ENCODE assay signal across 10 mouse cellular contexts in the genomic region with DNA sequence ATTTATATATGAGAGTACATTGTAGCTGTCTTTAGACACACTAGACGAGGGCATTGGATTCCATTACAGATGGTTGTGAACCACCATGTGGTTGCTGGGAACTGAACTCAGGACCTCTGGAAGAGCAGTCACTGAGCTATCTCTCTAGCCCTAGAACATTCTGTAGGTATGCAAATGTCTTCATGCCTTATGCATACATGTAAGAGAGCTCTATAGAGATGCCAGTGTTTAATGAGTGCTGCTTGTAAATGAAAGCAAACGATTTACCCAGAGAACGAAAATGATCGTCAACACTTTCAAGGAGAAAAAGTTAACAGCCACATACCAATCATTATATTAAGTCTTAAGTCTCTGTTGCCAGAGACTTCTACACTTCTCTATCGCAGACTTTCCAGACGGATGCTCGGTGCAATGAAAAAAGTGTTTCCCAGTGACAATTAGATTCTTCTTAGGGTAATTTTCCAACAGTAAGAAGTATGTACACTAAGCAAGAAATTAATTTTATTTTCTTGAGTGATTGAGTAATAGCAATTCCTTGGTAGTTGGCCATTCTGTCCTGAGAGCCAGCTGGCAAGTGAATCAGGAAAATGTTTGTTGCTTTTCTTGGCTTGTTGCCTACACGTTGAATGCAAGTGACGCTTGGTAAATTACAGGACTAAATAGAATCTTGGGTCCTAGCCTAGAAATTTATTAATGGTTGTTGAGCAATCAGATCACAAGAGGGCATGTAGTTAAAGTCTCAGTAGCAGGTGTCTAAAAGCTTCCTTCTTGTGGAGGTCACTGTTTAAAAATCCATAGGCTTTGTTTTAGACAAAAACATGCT.
A peak's percentile ranks its signal among the peaks of the same experiment; 100 is the strongest.
DNase-seq lines count a peak whose midpoint lies in the region; ATAC-seq and TF ChIP-seq lines count a peak whose summit lies in the region.
"Had no signal": no experiment of that assay in that cellular context is flagged by ENCODE, and none has a peak within 500 bp of the region (broad histone marks: within the 10 kb centered on the region; RNA-seq: fewer than 3 reads in every experiment).

No protein-coding gene starts in this region.

- H3K9me3 ChIP-seq in stomach, postnatal 0 days (ENCODE audit: control insufficient read depth, low read length) = no peaks in the 10 kb centered on the region
- H3K9me3 ChIP-seq: heart, embryonic 13.5 days; stomach, embryonic 15.5 days had no signal

- H3K36me3 ChIP-seq in stomach, postnatal 0 days (ENCODE audit: control insufficient read depth, insufficient read depth, low read length) = no peaks in the 10 kb centered on the region
- H3K36me3 ChIP-seq: heart, embryonic 13.5 days; stomach, embryonic 15.5 days had no signal

- H3K4me1 ChIP-seq in stomach, postnatal 0 days (replicated peaks; ENCODE audit: control insufficient read depth, insufficient read depth) = no peaks in the 10 kb centered on the region
- H3K4me1 ChIP-seq: heart, embryonic 13.5 days; stomach, embryonic 15.5 days had no signal

- no peak for ATAC-seq in stomach, postnatal 0 days (ENCODE audit: low FRiP score, low TSS enrichment)
- no peak for ATAC-seq in inflammation-experienced regulatory T-cells, adult 6 months

- H3K4me3 ChIP-seq in stomach, postnatal 0 days (ENCODE audit: low read depth, low read length) = no peak overlapping the region
- H3K4me3 ChIP-seq: heart, embryonic 13.5 days; stomach, embryonic 15.5 days had no signal

- H3K9ac ChIP-seq in stomach, postnatal 0 days (ENCODE audit: low read length) = no peak overlapping the region
- H3K9ac ChIP-seq: heart, embryonic 13.5 days; stomach, embryonic 15.5 days had no signal

- H3K27ac ChIP-seq in stomach, postnatal 0 days (replicated peaks) = no peak overlapping the region
- H3K27ac ChIP-seq: heart, embryonic 13.5 days; stomach, embryonic 15.5 days had no signal

- no peak overlapping the region for H3K4me2 ChIP-seq in stomach, postnatal 0 days (replicated peaks; ENCODE audit: low read depth)
- H3K4me2 ChIP-seq: heart, embryonic 13.5 days; stomach, embryonic 15.5 days had no signal

- no peaks in the 10 kb centered on the region for H3K27me3 ChIP-seq in stomach, postnatal 0 days (ENCODE audit: control insufficient read depth, insufficient read depth, low read length)
- H3K27me3 ChIP-seq: heart, embryonic 13.5 days; stomach, embryonic 15.5 days had no signal

- WGBS in stomach, postnatal 0 days = 67% methylated on average over 9 of the region's 9 CpGs

- TF ChIP-seq CTCF in stomach, postnatal 0 days (IDR thresholded peaks at IDR 0.05; ENCODE audit: low read depth) = no peak

- DNase-seq in layer of hippocampus, adult 9-11 months = peak; percentile 24
- no peak for DNase-seq in layer of hippocampus, postnatal 25 days (ENCODE audit: extremely low spot score in 1 of 2, low spot score in 1 of 2)
- peak; percentile 56 for DNase-seq in brain, embryonic 18.5 days (ENCODE audit: low read depth, low spot score)
- peak; percentile 10 for DNase-seq in gastrocnemius, postnatal 14 days
- DNase-seq in lung, postnatal 14 days = peak; percentile 28
- no peak for DNase-seq in spleen, adult 18-20 months
- no peak for DNase-seq in stomach, postnatal 0 days (ENCODE audit: low spot score)

- no peak for TF ChIP-seq EP300 in stomach, postnatal 0 days (optimal IDR thresholded peaks at IDR 0.05)

- intact Hi-C loops in gastrocnemius, postnatal 14 days (cut with DNase I; ENCODE audit: low total_unique reads) = no loop called here

Comparison
In these comparisons a context has a peak if more than half of its experiments do, and no peak if none do; other contexts are left out.
1. DNase-seq: peak in layer of hippocampus, adult 9-11 months (single experiment), brain, embryonic 18.5 days (single experiment), gastrocnemius, postnatal 14 days (single experiment) and lung, postnatal 14 days (single experiment); none in layer of hippocampus, postnatal 25 days (0 of 2), spleen, adult 18-20 months (0 of 2) and stomach, postnatal 0 days (single experiment).